Mouse (Mus musculus) heart, embryonic 11.5 days (tissue): ENCODE measurements around the gene St8sia6. TPM values are rescaled to one million over a fixed set of nuclear protein-coding genes. Genes with fewer than 3 reads are reported as not detected.

ENCODE experiments used
- ATAC-seq: fragments of 200-750 bp; cut with Nextera tagmentation; replicated peaks from 2 replicates; pipeline ENCODE4 v1.8.0; 2017; ENCODE audit warnings: moderate library complexity; ENCODE audit not compliant: insufficient number of reproducible peaks, low FRiP score, low TSS enrichment
- H3K27ac ChIP-seq: fragments of 300-500 bp; sonication (generic); 2 replicates; pipeline ENCODE4 v1.5.1; 2014; ENCODE audit warnings: mild to moderate bottlenecking, low read depth, low read length
- H3K27me3 ChIP-seq: fragments of 300-500 bp; sonication (generic); 2 replicates; pipeline ENCODE4 v1.6.1; 2014; ENCODE audit warnings: mild to moderate bottlenecking, low read length, mixed read lengths; ENCODE audit not compliant: control insufficient read depth, insufficient read depth
- H3K36me3 ChIP-seq: fragments of 300-500 bp; sonication (generic); 2 replicates; pipeline ENCODE4 v1.6.1; 2014; ENCODE audit warnings: mild to moderate bottlenecking, low read length, moderate library complexity, mixed read lengths; ENCODE audit not compliant: control insufficient read depth, insufficient read depth
- H3K4me1 ChIP-seq: fragments of 300-500 bp; sonication (generic); 2 replicates; pipeline ENCODE4 v1.6.1; 2014; ENCODE audit warnings: low read length; ENCODE audit not compliant: control insufficient read depth, insufficient read depth
- H3K4me2 ChIP-seq: fragments of 300-500 bp; sonication (generic); 2 replicates; pipeline ENCODE4 v1.6.1; 2014; ENCODE audit warnings: mild to moderate bottlenecking, moderate library complexity
- H3K4me3 ChIP-seq: fragments of 300-500 bp; sonication (generic); 2 replicates; pipeline ENCODE4 v1.5.1; 2014; ENCODE audit warnings: low read depth, low read length
- H3K9ac ChIP-seq: fragments of 300-500 bp; sonication (generic); 2 replicates; pipeline ENCODE4 v1.6.1; 2014; ENCODE audit warnings: mild to moderate bottlenecking, low read depth, low read length, moderate library complexity
- H3K9me3 ChIP-seq: fragments of 300-500 bp; sonication (generic); replicated peaks from 2 replicates; pipeline ENCODE4 v1.6.1; 2016; ENCODE audit warnings: low read length; ENCODE audit not compliant: control insufficient read depth
- WGBS: fragments of 180-500 bp; shearing (Covaris S2); extraction: QIAGEN DNeasy Blood & Tissue Kit; methylation state at CpG from one replicate; pipeline ENCODE4 v1.1.7; 2014; ENCODE audit not compliant: insufficient replicate concordance; 5-methylcytosine and 5-hydroxymethylcytosine counted together
- polyA plus RNA-seq: library from polyadenylated mRNA; unstranded; fragments of >200 nt; fragmentation: Nextera tagmentation; extraction: Ambion mirVana; gene quantifications from 2 replicates; pipeline ENCODE4 v1.2.1, GENCODE M21; 2014

Gene St8sia6
- polyA plus RNA-seq, 1 experiment from 2014 or later = 0.20 TPM

DNA sequence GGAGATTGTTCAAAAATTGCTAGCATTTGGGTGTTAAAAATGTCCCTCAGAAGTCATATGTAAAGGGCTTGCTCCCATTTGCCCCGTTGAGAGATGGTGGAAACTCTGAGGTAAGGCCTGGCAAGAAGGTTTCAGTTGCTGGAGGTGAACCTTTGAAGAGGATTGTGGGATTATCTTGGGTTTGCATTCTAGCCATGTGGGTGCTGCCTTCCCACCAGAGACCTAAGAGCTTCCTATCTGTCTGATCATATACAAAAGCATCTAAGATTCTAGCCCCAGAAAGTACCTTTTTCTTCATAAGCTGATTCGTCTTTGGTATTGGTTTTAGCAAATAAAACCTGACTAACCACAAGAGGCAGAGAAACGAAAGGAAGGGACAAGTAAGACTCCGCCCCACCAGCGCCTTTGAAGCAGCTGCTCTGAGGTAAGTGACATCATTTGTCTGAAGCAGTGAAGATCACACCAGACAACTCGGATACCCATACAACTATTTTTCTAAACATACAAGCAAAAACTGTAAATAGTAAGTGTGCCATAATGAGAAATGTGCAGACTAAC, 75.2 kb downstream of the St8sia6 start:
- whole genome bisulfite sequencing = 74% methylated on average over 6 of the region's 6 CpGs
- no peaks in the 10 kb centered on the region for H3K27me3 ChIP-seq
- ATAC-seq = no peak

DNA sequence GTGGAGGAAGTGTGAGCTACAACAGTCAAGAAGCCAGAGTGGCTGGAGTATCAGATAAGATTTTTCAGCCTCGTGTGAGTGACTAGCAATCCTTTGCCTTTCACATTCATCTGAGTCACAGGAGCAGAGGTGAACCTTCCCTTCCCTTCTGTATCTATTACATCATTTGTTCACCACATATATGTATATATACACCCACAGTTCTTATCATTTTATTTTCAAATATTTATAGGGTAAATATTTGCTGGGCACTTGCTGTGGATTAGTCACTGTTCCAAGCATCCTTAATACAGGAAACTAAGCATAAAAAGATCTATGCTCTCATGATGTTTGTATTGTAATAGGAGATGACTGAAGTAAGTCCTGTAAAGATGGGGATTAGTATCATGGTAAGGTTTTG, 85.1 kb downstream of the St8sia6 start:
- H3K27ac ChIP-seq = no peak overlapping the region
- H3K36me3 ChIP-seq = no peaks in the 10 kb centered on the region
- WGBS = 30% methylated on average over 1 of the region's 1 CpGs
- no peaks in the 10 kb centered on the region for H3K4me1 ChIP-seq
- H3K4me2 ChIP-seq = no peak overlapping the region
- H3K27me3 ChIP-seq = no peaks in the 10 kb centered on the region
- H3K4me3 ChIP-seq = no peak overlapping the region
- ATAC-seq = no peak
- H3K9me3 ChIP-seq = no peaks in the 10 kb centered on the region
- no peak overlapping the region for H3K9ac ChIP-seq

More for the DNA sequence above, 75.2 kb downstream of the St8sia6 start:
- Histone ChIP-seq H3K4me3 (no peak overlapping the region), H3K27ac (no peak overlapping the region), H3K9ac (no peak overlapping the region), H3K9me3 (no peaks in the 10 kb centered on the region), H3K4me1 (no peaks in the 10 kb centered on the region), H3K36me3 (no peaks in the 10 kb centered on the region), H3K4me2 (no peak overlapping the region)

DNA sequence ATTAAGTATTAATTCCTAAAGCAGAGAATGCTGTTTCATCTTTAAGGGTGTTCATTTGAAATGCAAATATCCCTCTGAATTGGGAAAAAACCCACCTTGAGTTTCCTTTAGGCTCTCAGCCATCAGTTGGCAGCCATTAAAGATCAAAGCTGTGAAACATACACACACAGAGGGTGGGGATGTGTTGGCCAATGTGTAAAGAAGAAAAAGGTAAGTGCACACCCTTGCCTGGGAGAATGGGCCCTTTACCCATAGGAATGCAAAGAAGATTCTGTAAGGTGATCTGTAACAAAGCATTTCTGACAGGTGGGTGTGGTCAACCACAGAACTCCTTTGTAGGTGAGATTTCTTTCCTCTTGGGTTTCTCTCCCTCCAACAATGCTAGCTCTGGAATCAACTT, 96.3 kb downstream of the St8sia6 start:
- Histone ChIP-seq H3K4me2 (no peak overlapping the region), H3K9ac (no peak overlapping the region), H3K27ac (no peak overlapping the region), H3K4me3 (no peak overlapping the region), H3K9me3 (no peaks in the 10 kb centered on the region), H3K36me3 (no peaks in the 10 kb centered on the region), H3K4me1 (no peaks in the 10 kb centered on the region), H3K27me3 (no peaks in the 10 kb centered on the region)
- ATAC-seq = no peak

DNA sequence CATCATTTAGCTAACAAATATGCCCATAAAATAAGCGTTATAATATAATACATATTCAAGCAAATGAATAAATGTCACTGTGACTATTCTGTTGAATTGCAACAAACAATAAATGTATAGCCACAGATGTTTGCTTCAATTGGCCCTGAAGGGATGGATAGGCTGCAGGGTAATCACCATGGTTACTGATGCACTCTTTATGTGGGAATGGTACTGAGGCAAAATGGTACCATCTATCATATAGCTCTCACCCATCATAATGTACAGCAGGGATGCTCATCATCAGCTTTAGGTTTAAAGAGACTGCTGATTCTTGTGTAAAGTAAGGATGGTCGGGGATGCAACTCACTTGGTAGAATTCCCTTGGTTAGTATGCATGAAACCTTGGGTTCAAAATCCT, 99.4 kb downstream of the St8sia6 start:
- H3K9ac ChIP-seq = no peak overlapping the region
- 69% methylated on average over 2 of the region's 2 CpGs for WGBS
- no peak overlapping the region for H3K4me2 ChIP-seq
- H3K36me3 ChIP-seq = no peaks in the 10 kb centered on the region
- H3K27me3 ChIP-seq = no peaks in the 10 kb centered on the region
- no peak for ATAC-seq
- H3K27ac ChIP-seq = no peak overlapping the region
- no peaks in the 10 kb centered on the region for H3K9me3 ChIP-seq
- H3K4me1 ChIP-seq = no peaks in the 10 kb centered on the region
- no peak overlapping the region for H3K4me3 ChIP-seq

DNA sequence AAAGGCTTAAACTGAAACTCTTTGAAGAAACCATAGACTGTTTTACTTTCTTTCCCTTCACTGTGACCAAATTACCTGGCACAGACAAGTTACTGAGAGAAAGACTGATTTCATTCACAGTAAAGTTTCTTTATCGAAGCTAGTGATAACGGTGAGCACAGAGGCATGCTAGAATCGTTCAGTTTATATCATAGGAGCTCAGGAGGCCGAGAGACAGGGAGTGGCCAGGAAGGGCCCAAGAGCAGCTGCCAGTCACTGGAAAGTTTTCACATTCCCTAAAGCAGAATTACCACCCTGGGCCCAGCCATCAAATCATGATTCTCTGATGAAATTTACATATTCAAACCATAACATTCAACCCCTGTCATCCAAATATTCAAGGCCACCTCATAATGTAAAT, 109.5 kb downstream of the St8sia6 start:
- no peak for ATAC-seq
- no peak overlapping the region for H3K4me2 ChIP-seq
- H3K4me3 ChIP-seq = no peak overlapping the region
- H3K9ac ChIP-seq = no peak overlapping the region
- WGBS = 52% methylated on average over 4 of the region's 4 CpGs
- no peaks in the 10 kb centered on the region for H3K9me3 ChIP-seq
- H3K4me1 ChIP-seq = no peaks in the 10 kb centered on the region
- no peak overlapping the region for H3K27ac ChIP-seq
- H3K36me3 ChIP-seq = no peaks in the 10 kb centered on the region
- H3K27me3 ChIP-seq = no peaks in the 10 kb centered on the region

DNA sequence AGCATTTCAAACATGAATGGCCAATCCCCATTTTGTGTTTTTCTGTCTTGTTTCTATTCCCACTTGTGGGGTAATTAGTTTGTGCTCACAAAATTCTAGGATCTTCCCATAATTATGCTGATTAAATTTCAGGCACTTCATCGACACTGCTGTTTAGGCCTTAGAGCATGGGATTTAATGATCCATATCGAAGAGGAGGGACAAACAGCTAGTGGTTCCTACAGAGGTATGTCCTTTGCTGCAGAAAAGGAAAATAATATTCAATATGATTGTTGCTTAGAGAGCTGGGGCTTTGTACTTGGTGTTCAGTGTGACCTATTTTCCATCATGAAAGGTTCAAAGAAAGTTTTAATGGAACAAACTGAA, 110.7 kb downstream of the St8sia6 start:
- Histone ChIP-seq H3K27me3 (no peaks in the 10 kb centered on the region), H3K27ac (no peak overlapping the region), H3K9ac (no peak overlapping the region), H3K9me3 (no peaks in the 10 kb centered on the region), H3K36me3 (no peaks in the 10 kb centered on the region), H3K4me1 (no peaks in the 10 kb centered on the region), H3K4me2 (no peak overlapping the region), H3K4me3 (no peak overlapping the region)
- 81% methylated on average over 2 of the region's 2 CpGs for WGBS
- ATAC-seq = no peak

DNA sequence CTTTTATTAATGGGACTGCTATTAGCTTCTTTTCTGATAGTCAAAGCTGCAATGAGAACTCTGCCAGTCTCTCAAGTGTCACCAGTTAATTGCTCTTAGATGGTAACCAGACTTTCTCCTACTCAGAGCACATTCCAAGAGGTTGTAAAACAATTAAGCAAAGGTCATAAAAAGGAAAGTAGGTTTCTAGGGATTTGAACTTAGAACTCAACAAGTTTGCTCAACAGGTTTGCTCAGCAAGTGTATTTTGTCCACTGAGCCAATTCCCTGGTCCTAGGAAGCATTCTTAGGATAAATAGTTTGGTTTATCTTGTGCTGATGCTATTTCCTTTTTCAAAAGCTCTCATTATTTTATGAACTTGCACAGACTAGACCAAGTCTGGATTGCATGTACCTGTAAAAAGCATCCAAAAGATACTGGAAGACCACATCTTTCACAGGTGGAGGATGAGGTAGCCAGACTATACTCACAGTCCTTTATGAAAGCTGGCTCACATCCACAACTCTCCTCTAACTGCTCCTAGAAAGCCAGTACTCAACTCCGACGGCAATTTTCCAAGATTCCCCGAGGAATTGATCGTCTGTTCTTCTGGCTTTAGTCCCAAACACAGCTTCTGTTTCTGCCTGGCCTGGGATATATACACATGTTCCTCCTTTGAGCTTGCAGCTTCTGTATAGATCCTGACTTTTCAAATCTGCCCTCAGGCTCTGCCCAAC, 111.2 kb downstream of the St8sia6 start:
- H3K9me3 ChIP-seq = no peaks in the 10 kb centered on the region
- no peaks in the 10 kb centered on the region for H3K4me1 ChIP-seq
- H3K4me2 ChIP-seq = no peak overlapping the region
- H3K9ac ChIP-seq = no peak overlapping the region
- H3K4me3 ChIP-seq = no peak overlapping the region
- no peaks in the 10 kb centered on the region for H3K27me3 ChIP-seq
- WGBS = 81% methylated on average over 4 of the region's 4 CpGs
- ATAC-seq = no peak
- no peak overlapping the region for H3K27ac ChIP-seq
- no peaks in the 10 kb centered on the region for H3K36me3 ChIP-seq

DNA sequence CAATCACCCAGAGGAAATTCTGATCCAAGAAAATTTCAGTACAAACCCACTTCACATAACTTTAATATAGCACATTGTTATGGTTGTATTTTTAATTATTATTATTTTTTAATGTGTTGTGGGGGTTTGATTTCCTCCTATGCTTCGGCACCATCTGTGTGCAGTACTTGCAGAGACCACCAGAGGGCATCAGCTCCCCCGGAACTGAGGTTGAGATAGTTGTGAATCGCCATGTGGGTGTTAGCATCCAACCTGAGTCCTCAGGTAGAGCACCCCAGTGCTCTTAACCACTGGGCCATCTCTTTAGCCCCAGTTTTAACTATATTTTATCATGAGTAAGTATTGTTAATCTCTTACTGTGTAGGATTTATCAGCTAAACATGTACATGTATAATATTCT, 120.9 kb downstream of the St8sia6 start:
- 61% methylated on average over 3 of the region's 3 CpGs for WGBS
- H3K4me1 ChIP-seq = no peaks in the 10 kb centered on the region
- H3K9me3 ChIP-seq = no peaks in the 10 kb centered on the region
- H3K27me3 ChIP-seq = no peaks in the 10 kb centered on the region
- no peak overlapping the region for H3K4me2 ChIP-seq
- no peak for ATAC-seq
- no peaks in the 10 kb centered on the region for H3K36me3 ChIP-seq
- H3K27ac ChIP-seq = no peak overlapping the region
- no peak overlapping the region for H3K4me3 ChIP-seq
- no peak overlapping the region for H3K9ac ChIP-seq

DNA sequence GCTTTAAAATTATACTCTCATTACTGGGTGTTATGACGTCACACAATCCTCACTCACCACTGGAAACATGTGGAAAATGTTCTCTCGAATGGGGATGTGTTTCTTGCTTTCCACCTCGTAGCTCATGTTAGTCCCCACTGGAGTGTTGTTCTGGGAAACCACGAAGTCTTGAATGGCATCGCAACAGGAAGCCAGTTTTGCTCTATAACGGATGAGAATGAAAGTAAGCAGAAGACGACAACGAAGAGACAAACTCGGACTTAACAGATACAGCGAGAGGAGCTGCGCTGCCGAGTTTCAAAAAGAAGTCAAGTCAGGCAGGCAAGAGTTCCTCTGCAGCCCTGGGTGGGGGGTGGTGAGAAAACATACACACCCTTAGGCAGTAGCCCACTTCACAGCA, 121.4 kb downstream of the St8sia6 start:
- Histone ChIP-seq H3K4me3 (no peak overlapping the region), H3K36me3 (no peaks in the 10 kb centered on the region), H3K9me3 (no peaks in the 10 kb centered on the region), H3K27ac (no peak overlapping the region), H3K9ac (no peak overlapping the region), H3K4me1 (no peaks in the 10 kb centered on the region), H3K4me2 (no peak overlapping the region), H3K27me3 (no peaks in the 10 kb centered on the region)
- ATAC-seq = no peak
- WGBS = 79% methylated on average over 12 of the region's 12 CpGs
